Mouse (Mus musculus) liver, embryonic 11.5 days (tissue): Measurements from ENCODE around the gene Plxna2. TPM values are rescaled to one million over a fixed set of nuclear protein-coding genes. Genes with fewer than 3 reads are reported as not detected.
A peak's percentile ranks its signal among the peaks of the same experiment; 100 is the strongest.

Experiments used
- ATAC-seq: fragments of 200-750 bp; cut with Nextera tagmentation; replicated peaks from 2 replicates; pipeline ENCODE4 v1.8.0; 2017; ENCODE audit warnings: moderate number of reproducible peaks, mild to moderate bottlenecking, moderate TSS enrichment, moderate library complexity; ENCODE audit not compliant: low FRiP score
- DNase-seq: peaks from one replicate; pipeline ENCODE4 v3.0.0-alpha.2; 2017; ENCODE audit warnings: low spot score
- H3K27ac ChIP-seq: fragments of 300-500 bp; sonication (generic); 2 replicates; pipeline ENCODE4 v1.5.1; 2014; ENCODE audit warnings: mild to moderate bottlenecking, low read depth, low read length, control low read depth
- H3K27me3 ChIP-seq: fragments of 300-500 bp; sonication (generic); replicated peaks from 2 replicates; pipeline ENCODE4 v1.6.1; 2014; ENCODE audit warnings: low read length, mixed read lengths; ENCODE audit not compliant: control insufficient read depth, insufficient read depth
- H3K36me3 ChIP-seq: fragments of 300-500 bp; sonication (generic); 2 replicates; pipeline ENCODE4 v1.6.1; 2014; ENCODE audit warnings: mild to moderate bottlenecking, low read length, moderate library complexity, mixed read lengths; ENCODE audit not compliant: control insufficient read depth, insufficient read depth
- H3K4me1 ChIP-seq: fragments of 300-500 bp; sonication (generic); replicated peaks from 2 replicates; pipeline ENCODE4 v1.6.1; 2014; ENCODE audit warnings: low read length, mixed read lengths; ENCODE audit not compliant: control insufficient read depth, insufficient read depth
- H3K4me2 ChIP-seq: fragments of 300-500 bp; sonication (generic); 2 replicates; pipeline ENCODE4 v1.6.1; 2014; ENCODE audit warnings: mild to moderate bottlenecking, control low read depth, moderate library complexity
- H3K4me3 ChIP-seq: fragments of 300-500 bp; sonication (generic); 2 replicates; pipeline ENCODE4 v1.5.1; 2014; ENCODE audit warnings: low read depth, low read length, control low read depth
- H3K9ac ChIP-seq: fragments of 300-500 bp; sonication (generic); 2 replicates; pipeline ENCODE4 v1.6.1; 2014; ENCODE audit warnings: low read depth, low read length, control low read depth
- H3K9me3 ChIP-seq: fragments of 300-500 bp; sonication (generic); 2 replicates; pipeline ENCODE4 v1.6.1; 2016; ENCODE audit warnings: low read length, inconsistent platforms, mixed read lengths; ENCODE audit not compliant: control insufficient read depth
- WGBS: fragments of 180-500 bp; shearing (Covaris S2); extraction: QIAGEN DNeasy Blood & Tissue Kit; methylation state at CpG from one replicate; pipeline ENCODE4 v1.1.7; 2014; 5-methylcytosine and 5-hydroxymethylcytosine counted together
- polyA plus RNA-seq: library from polyadenylated mRNA; unstranded; fragments of >200 nt; fragmentation: Nextera tagmentation; extraction: Ambion mirVana; gene quantifications from 2 replicates; pipeline ENCODE4 v1.2.1, GENCODE M21; 2014

Gene Plxna2
- polyA plus RNA-seq, 1 experiment from 2014 or later, result 4.8 TPM

- H3K4me1 ChIP-seq, result peaks cover 32% of the 10 kb centered on the region; the same call in 1 of the 2 replicates
Measured at GRCm38 (mm10) chr1:194619353-194620244, 1.6 kb downstream of the Plxna2 start.

GRCm38 (mm10) chr1:194620245-194620991 is 2.4 kb downstream of the Plxna2 start:
- Histone ChIP-seq H3K9ac (peak overlapping the region; percentile 63), H3K27ac (no peak overlapping the region; the same call in 1 of the 2 replicates), H3K4me2 (peak overlapping the region; percentile 99), H3K9me3 (no peaks in the 10 kb centered on the region), H3K27me3 (no peaks in the 10 kb centered on the region), H3K36me3 (no peaks in the 10 kb centered on the region), H3K4me1 (peaks cover 34% of the 10 kb centered on the region; the same call in 1 of the 2 replicates), H3K4me3 (peak overlapping the region; percentile 80)
- ATAC-seq (peak; percentile 53), DNase-seq (peak; percentile 71)
- under 1% methylated on average over 55 of the region's 56 CpGs for WGBS

More at GRCm38 (mm10) chr1:194619353-194620244, 1.6 kb downstream of the Plxna2 start:
- H3K36me3 ChIP-seq, result no peaks in the 10 kb centered on the region
- peak; percentile 93 for ATAC-seq
- H3K4me3 ChIP-seq, result peak overlapping the region; percentile 80
- H3K27me3 ChIP-seq, result no peaks in the 10 kb centered on the region
- 0 out of 2 replicates have a peak overlapping the region, but pooled peaks have one; percentile 33 for H3K27ac ChIP-seq
- no peaks in the 10 kb centered on the region for H3K9me3 ChIP-seq
- DNase-seq, result peak; percentile 87
- H3K9ac ChIP-seq, result peak overlapping the region; percentile 63
- H3K4me2 ChIP-seq, result peak overlapping the region; percentile 99
- under 1% methylated on average over 62 of the region's 62 CpGs for WGBS

- Histone ChIP-seq H3K4me1 (peaks cover 40% of the 10 kb centered on the region), H3K4me3 (no peak overlapping the region), H3K27me3 (no peaks in the 10 kb centered on the region), H3K27ac (no peak overlapping the region), H3K4me2 (peak overlapping the region; percentile 28), H3K9me3 (no peaks in the 10 kb centered on the region), H3K36me3 (no peaks in the 10 kb centered on the region), H3K9ac (no peak overlapping the region)
- ATAC-seq, result no peak
- DNase-seq, result no peak
- WGBS, result 48% methylated on average over 3 of the region's 3 CpGs
Measured at GRCm38 (mm10) chr1:194622174-194622573, 4.2 kb downstream of the Plxna2 start.

- peak overlapping the region; percentile 28 for H3K4me2 ChIP-seq
- ATAC-seq, result no peak
- H3K4me3 ChIP-seq, result no peak overlapping the region
- no peaks in the 10 kb centered on the region for H3K27me3 ChIP-seq
- H3K27ac ChIP-seq, result no peak overlapping the region
- H3K9ac ChIP-seq, result no peak overlapping the region
- peaks cover 40% of the 10 kb centered on the region for H3K4me1 ChIP-seq
- 59% methylated on average over 2 of the region's 2 CpGs for WGBS
- no peak for DNase-seq
- no peaks in the 10 kb centered on the region for H3K9me3 ChIP-seq
- no peaks in the 10 kb centered on the region for H3K36me3 ChIP-seq
Measured at GRCm38 (mm10) chr1:194622677-194623076, 4.7 kb downstream of the Plxna2 start.

- H3K27ac ChIP-seq, result no peak overlapping the region
- no peak overlapping the region for H3K4me3 ChIP-seq
- no peaks in the 10 kb centered on the region for H3K27me3 ChIP-seq
- WGBS, result 66% methylated on average over 3 of the region's 3 CpGs
- H3K4me1 ChIP-seq, result peaks cover 40% of the 10 kb centered on the region
- H3K9me3 ChIP-seq, result no peaks in the 10 kb centered on the region
- no peak for DNase-seq
- H3K36me3 ChIP-seq, result no peaks in the 10 kb centered on the region
- no peak overlapping the region for H3K9ac ChIP-seq
- no peak for ATAC-seq
- no peak overlapping the region for H3K4me2 ChIP-seq
Measured at GRCm38 (mm10) chr1:194623641-194624040, 5.6 kb downstream of the Plxna2 start.

GRCm38 (mm10) chr1:194624411-194624810 is 6.4 kb downstream of the Plxna2 start:
- H3K4me1 ChIP-seq, result peaks cover 38% of the 10 kb centered on the region
- no peaks in the 10 kb centered on the region for H3K27me3 ChIP-seq
- no peaks in the 10 kb centered on the region for H3K9me3 ChIP-seq
- H3K27ac ChIP-seq, result no peak overlapping the region
- no peak overlapping the region for H3K9ac ChIP-seq
- 44% methylated on average over 2 of the region's 2 CpGs for WGBS
- no peak overlapping the region for H3K4me3 ChIP-seq
- H3K36me3 ChIP-seq, result no peaks in the 10 kb centered on the region
- DNase-seq, result no peak
- no peak overlapping the region for H3K4me2 ChIP-seq
- no peak for ATAC-seq

- no peaks in the 10 kb centered on the region for H3K27me3 ChIP-seq
- ATAC-seq, result no peak
Measured at GRCm38 (mm10) chr1:194624973-194625372, 7.0 kb downstream of the Plxna2 start.

GRCm38 (mm10) chr1:194626109-194626508 is 8.1 kb downstream of the Plxna2 start:
- Histone ChIP-seq H3K27ac (no peak overlapping the region), H3K4me2 (no peak overlapping the region), H3K36me3 (no peaks in the 10 kb centered on the region), H3K4me1 (peaks cover 32% of the 10 kb centered on the region), H3K4me3 (no peak overlapping the region), H3K27me3 (no peaks in the 10 kb centered on the region), H3K9ac (no peak overlapping the region), H3K9me3 (no peaks in the 10 kb centered on the region)
- 51% methylated on average over 2 of the region's 2 CpGs for WGBS
- ATAC-seq (peak; percentile 40; the same call in 1 of the 2 replicates), DNase-seq (no peak)

More at GRCm38 (mm10) chr1:194624973-194625372, 7.0 kb downstream of the Plxna2 start:
- H3K4me3 ChIP-seq, result no peak overlapping the region
- H3K4me1 ChIP-seq, result peaks cover 36% of the 10 kb centered on the region
- H3K9ac ChIP-seq, result no peak overlapping the region
- DNase-seq, result no peak
- WGBS, result 69% methylated on average over 4 of the region's 4 CpGs
- no peaks in the 10 kb centered on the region for H3K36me3 ChIP-seq
- H3K27ac ChIP-seq, result no peak overlapping the region
- H3K9me3 ChIP-seq, result no peaks in the 10 kb centered on the region
- H3K4me2 ChIP-seq, result no peak overlapping the region
